Mouse (Mus musculus): Measurements from ENCODE around the gene 3110082I17Rik.

- TF ChIP-seq POLR2A (IDR thresholded peaks at IDR 0.05; ENCODE audit: low read depth, low read length), result 0 out of 2 replicates have a peak, but pooled peaks have one; percentile 5
- no peak for TF ChIP-seq CTCF (IDR thresholded peaks at IDR 0.05; ENCODE audit: extremely low read depth, insufficient read length, insufficient replicate concordance, low read depth, low read length)
These were observed 95.3 kb downstream of the 3110082I17Rik start for GRCm38 (mm10) chr5:139364911-139365571.
